Mouse (Mus musculus): ENCODE measurements around the gene Dand5. TPM values are rescaled to one million over a fixed set of nuclear protein-coding genes. Genes with fewer than 3 reads are reported as not detected.

Dand5 gene
- polyA plus RNA-seq (2015; fragmentation: Nextera tagmentation; extraction: Ambion mirVana), result 2.4 and 2.5 TPM in 2 replicates

DNA sequence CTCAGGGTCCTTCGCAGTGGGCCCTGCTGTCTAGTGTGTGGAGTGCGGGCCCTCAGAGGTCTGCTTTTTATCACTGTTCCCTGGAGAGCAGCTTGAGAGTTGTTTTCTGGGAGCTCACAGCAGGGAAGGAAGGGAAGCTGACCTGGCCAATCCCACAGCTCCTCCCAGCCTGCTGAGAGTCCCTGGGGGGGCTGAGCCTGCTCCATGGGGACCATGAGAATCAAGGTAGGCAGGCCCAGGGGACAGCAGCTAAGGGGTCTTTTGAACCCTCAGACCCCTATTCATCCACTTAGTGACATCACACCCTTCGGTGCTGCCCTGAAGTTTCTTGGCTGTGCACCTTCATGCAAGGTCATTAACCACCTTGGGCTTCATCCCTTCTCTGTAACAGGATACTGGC is at the start of gene Dand5:
Gene Dand5, minus strand, starts transcription at position 101 of the 400 bp plus-strand sequence.
- Histone ChIP-seq H3K27me3 (ENCODE audit: insufficient read depth, low read length) (no peaks in the 10 kb centered on the region), H3K36me3 (replicated peaks; ENCODE audit: insufficient read depth, low read length) (no peaks in the 10 kb centered on the region), H3K27ac (ENCODE audit: low read depth) (no peak within 1 kb of the TSS), H3K9me3 (ENCODE audit: low read length) (no peaks in the 10 kb centered on the region), H3K4me1 (ENCODE audit: insufficient read depth) (peaks cover 5% of the 10 kb centered on the region; the same call in 1 of the 2 replicates), H3K4me2 (ENCODE audit: low read depth, low read length) (0 out of 2 replicates have a peak within 1 kb of the TSS, but pooled peaks have one; percentile 6), H3K9ac (replicated peaks) (no peak within 1 kb of the TSS), H3K4me3 (ENCODE audit: low read depth, low read length) (no peak within 1 kb of the TSS)
- ATAC-seq, result no peak
- 78% methylated on average over 3 of the region's 3 CpGs for WGBS (ENCODE audit: insufficient replicate concordance)
- TF ChIP-seq CTCF (IDR thresholded peaks at IDR 0.05; ENCODE audit: low read depth), result no peak
- TF ChIP-seq EP300 (IDR thresholded peaks at IDR 0.05; ENCODE audit: low read depth), result no peak
- DNase-seq, result no peak

DNA sequence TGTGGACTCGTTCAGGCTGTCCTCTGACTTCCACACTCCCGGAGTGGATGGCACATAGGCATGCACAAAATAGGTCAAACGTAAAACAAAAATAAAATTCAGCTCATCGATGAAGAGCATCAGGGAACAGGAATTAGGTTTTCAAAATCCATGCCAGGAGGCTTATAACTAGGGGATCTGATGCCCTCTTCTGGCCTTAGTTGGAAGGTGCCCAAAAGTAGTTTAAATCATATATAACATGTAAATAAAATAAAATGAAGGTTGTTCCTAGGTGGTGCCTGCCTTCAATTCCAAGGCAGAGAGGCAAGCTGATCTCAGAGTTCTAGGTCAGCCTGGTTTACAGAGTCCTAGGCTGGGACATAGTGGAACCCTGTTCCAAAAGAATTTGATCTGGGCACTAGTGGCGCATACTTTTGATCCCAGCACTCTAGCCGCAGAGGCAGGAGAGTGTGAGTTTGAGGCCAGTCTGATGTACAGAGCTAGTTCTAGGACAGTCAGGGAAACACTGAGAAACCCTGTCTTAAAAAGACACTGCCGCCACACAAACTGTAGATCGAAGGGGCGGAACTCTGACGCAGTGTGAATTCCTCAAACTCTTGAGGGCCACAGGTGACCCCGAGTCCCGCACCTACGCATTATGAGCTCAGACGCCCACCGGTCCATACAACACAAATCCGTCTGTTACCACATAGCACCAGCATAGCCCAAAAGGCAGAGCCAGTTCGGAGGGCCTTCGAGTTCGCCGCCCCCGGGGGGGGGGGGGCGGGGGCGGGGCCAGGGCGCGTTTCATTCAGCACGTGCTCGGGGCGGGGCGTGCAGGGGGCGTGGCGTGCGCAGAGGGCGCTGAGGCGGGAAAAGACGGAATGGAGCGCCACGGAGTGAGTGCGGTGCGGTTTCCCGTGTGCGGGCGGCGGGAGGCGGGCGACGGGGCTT is 49.0 kb upstream of the Dand5 start, which contains the start of gene Syce2:
Gene Syce2, plus strand, starts transcription at position 736 of the 933 bp plus-strand sequence.
- H3K27ac ChIP-seq (ENCODE audit: low read depth), result peak within 1 kb of the TSS; percentile 73
- H3K36me3 ChIP-seq (replicated peaks; ENCODE audit: insufficient read depth, low read length), result peaks cover 28% of the 10 kb centered on the region
- TF ChIP-seq CTCF (IDR thresholded peaks at IDR 0.05; ENCODE audit: low read depth) (peak; percentile 75), EP300 (IDR thresholded peaks at IDR 0.05; ENCODE audit: low read depth) (0 out of 2 replicates have a peak, but pooled peaks have one; percentile 23)
- peaks cover 27% of the 10 kb centered on the region for H3K4me1 ChIP-seq (ENCODE audit: insufficient read depth)
- 8% methylated on average over 40 of the region's 46 CpGs for WGBS (ENCODE audit: insufficient replicate concordance)
- peak; percentile 84 for ATAC-seq
- DNase-seq, result peak; percentile 93
- peak within 1 kb of the TSS; percentile 52 for H3K4me3 ChIP-seq (ENCODE audit: low read depth, low read length)
- peak within 1 kb of the TSS; percentile 99 for H3K4me2 ChIP-seq (ENCODE audit: low read depth, low read length)
- no peaks in the 10 kb centered on the region for H3K27me3 ChIP-seq (ENCODE audit: insufficient read depth, low read length)
- H3K9me3 ChIP-seq (ENCODE audit: low read length), result no peaks in the 10 kb centered on the region
- peak within 1 kb of the TSS; percentile 62 for H3K9ac ChIP-seq (replicated peaks)

DNA sequence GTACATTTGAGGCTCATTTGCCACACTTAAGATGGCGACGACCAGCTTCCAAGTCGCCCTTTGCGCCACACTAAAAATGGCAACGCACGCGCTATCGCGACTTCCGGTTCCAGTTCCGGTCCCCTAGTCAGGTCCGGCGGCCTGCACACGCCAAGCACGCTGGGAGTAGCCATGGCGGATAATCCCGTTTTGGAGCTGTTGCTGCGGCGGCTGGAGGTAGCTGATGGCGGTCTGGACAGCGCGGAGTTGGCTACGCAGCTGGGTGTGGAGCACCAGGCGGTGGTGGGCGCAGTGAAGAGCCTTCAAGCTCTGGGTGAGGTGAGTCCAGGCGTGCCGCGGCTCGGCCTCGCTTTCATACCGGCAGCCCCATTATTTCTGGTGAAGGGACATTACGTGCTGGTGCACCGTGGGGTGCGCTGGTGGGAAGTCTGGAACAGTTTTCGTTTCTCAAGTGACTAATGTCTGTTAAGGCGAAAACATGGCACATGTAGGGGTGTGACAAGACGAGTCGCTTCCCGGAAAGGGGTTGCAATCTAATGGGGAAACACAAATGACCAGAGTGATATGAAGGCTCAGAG is 34.3 kb upstream of the Dand5 start, which contains the start of gene Farsa:
Gene Farsa, plus strand, starts transcription at position 126 of the 578 bp plus-strand sequence.
- Histone ChIP-seq H3K4me3 (ENCODE audit: low read depth, low read length) (peak within 1 kb of the TSS; percentile 89), H3K27me3 (ENCODE audit: insufficient read depth, low read length) (no peaks in the 10 kb centered on the region), H3K4me2 (ENCODE audit: low read depth, low read length) (peak within 1 kb of the TSS; percentile 87), H3K9me3 (ENCODE audit: low read length) (no peaks in the 10 kb centered on the region), H3K27ac (ENCODE audit: low read depth) (peak within 1 kb of the TSS; percentile 92), H3K4me1 (ENCODE audit: insufficient read depth) (peaks cover 14% of the 10 kb centered on the region), H3K36me3 (replicated peaks; ENCODE audit: insufficient read depth, low read length) (peaks cover 26% of the 10 kb centered on the region), H3K9ac (replicated peaks) (peak within 1 kb of the TSS; percentile 83)
- peak; percentile 96 for ATAC-seq
- DNase-seq, result peak; percentile 94
- TF ChIP-seq CTCF (IDR thresholded peaks at IDR 0.05; ENCODE audit: low read depth) (no peak), EP300 (IDR thresholded peaks at IDR 0.05; ENCODE audit: low read depth) (no peak)
- 1% methylated on average over 39 of the region's 39 CpGs for WGBS (ENCODE audit: insufficient replicate concordance)

DNA sequence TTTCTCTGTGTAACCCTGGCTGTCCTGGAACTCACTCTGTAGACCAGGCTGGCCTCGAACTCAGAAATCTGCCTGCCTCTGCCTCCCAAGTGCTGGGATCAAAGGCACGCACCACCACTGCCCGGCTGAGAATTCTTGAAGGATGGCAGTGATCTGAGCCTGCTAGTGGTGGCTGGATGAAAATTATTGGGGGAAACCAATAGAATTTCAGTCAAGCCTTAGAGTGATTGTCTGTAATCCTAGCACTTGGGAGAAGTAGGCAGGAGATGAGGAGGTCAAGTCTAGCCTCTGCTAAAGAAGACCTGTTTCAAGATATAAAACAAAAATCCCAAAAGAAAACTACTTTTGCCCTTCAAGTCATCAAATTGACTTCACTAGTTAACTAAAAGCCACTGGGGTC is 33.8 kb upstream of the Dand5 start:
- 90% methylated on average over 3 of the region's 3 CpGs for WGBS (ENCODE audit: insufficient replicate concordance)
- Histone ChIP-seq H3K27me3 (ENCODE audit: insufficient read depth, low read length) (no peaks in the 10 kb centered on the region), H3K9ac (replicated peaks) (no peak overlapping the region), H3K27ac (ENCODE audit: low read depth) (no peak overlapping the region), H3K4me2 (ENCODE audit: low read depth, low read length) (peak overlapping the region; percentile 87; the same call in 1 of the 2 replicates), H3K4me3 (ENCODE audit: low read depth, low read length) (peak overlapping the region; percentile 89; the same call in 1 of the 2 replicates), H3K4me1 (ENCODE audit: insufficient read depth) (peaks cover 14% of the 10 kb centered on the region), H3K36me3 (replicated peaks; ENCODE audit: insufficient read depth, low read length) (peaks cover 21% of the 10 kb centered on the region), H3K9me3 (ENCODE audit: low read length) (no peaks in the 10 kb centered on the region)
- DNase-seq, result no peak
- no peak for TF ChIP-seq CTCF (IDR thresholded peaks at IDR 0.05; ENCODE audit: low read depth)
- TF ChIP-seq EP300 (IDR thresholded peaks at IDR 0.05; ENCODE audit: low read depth), result no peak
- ATAC-seq, result no peak

DNA sequence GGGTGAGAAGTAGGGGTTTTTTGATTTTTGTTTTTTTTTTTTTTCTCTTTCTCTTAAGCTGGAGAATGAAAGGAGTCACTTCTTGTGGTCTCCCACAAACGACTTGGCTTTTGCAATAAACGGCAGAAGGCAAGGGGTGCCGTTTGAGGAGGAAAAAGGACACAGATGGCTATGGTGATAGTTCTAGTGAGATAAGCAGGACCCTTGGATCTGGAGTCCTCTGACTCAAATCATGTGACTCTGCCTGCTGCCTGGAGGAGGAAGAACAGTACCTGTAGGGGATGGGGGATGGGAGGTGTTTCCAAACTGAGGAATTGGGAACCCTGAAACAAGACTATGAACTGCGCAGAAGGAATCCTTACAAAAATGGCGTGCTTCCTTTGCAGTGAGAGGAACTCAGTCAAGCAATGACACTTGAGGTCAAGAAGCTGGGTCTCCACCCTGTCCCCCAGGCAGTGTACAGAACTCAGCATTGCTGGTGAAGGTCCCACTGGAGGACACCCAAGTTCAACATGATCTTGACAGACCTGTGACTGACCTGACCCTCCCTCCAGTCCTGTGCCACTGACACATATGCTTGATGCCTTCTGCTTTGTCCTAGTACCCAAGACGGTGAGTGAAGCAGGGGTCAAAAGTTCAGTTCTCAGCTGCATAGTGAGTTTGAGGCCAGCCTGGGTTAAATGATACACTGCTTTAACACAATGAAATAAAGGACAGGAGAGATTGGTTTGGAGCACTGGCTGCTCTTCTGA is 25.2 kb upstream of the Dand5 start:
- ATAC-seq (no peak), DNase-seq (no peak)
- TF ChIP-seq EP300 (IDR thresholded peaks at IDR 0.05; ENCODE audit: low read depth) (peak; percentile 66; the same call in 1 of the 2 replicates), CTCF (IDR thresholded peaks at IDR 0.05; ENCODE audit: low read depth) (no peak)
- Histone ChIP-seq H3K36me3 (replicated peaks; ENCODE audit: insufficient read depth, low read length) (peaks cover 25% of the 10 kb centered on the region), H3K4me2 (ENCODE audit: low read depth, low read length) (peak overlapping the region; percentile 88), H3K27me3 (ENCODE audit: insufficient read depth, low read length) (no peaks in the 10 kb centered on the region), H3K9me3 (ENCODE audit: low read length) (no peaks in the 10 kb centered on the region), H3K27ac (ENCODE audit: low read depth) (peak overlapping the region; percentile 90), H3K4me1 (ENCODE audit: insufficient read depth) (peaks cover 28% of the 10 kb centered on the region), H3K9ac (replicated peaks) (peak overlapping the region; percentile 62), H3K4me3 (ENCODE audit: low read depth, low read length) (peak overlapping the region; percentile 71)
- 15% methylated on average over 6 of the region's 6 CpGs for WGBS (ENCODE audit: insufficient replicate concordance)
